Mouse (Mus musculus): Measurements from ENCODE around the gene Fgd6. TPM values are rescaled to one million over a fixed set of nuclear protein-coding genes. Genes with fewer than 3 reads are reported as not detected.

Gene Fgd6
- polyA plus RNA-seq, 1 experiment from 2014 or later: 6.4 TPM

- ATAC-seq (ENCODE audit: insufficient read depth, low FRiP score, low TSS enrichment) (no peak), DNase-seq (ENCODE audit: low spot score) (no peak)
- WGBS: 69% methylated on average over 10 of the region's 10 CpGs
- Histone ChIP-seq H3K9me3 (ENCODE audit: control insufficient read depth, low read length) (no peaks in the 10 kb centered on the region), H3K4me2 (ENCODE audit: low read depth) (no peak overlapping the region), H3K27me3 (ENCODE audit: control insufficient read depth, insufficient read depth, low read length) (no peaks in the 10 kb centered on the region), H3K4me3 (ENCODE audit: low read depth, low read length) (no peak overlapping the region), H3K9ac (ENCODE audit: low read length) (no peak overlapping the region), H3K27ac (ENCODE audit: low read depth, low read length) (no peak overlapping the region; the same call in 1 of the 2 replicates), H3K4me1 (ENCODE audit: control insufficient read depth, insufficient read depth, low read length) (no peaks in the 10 kb centered on the region), H3K36me3 (ENCODE audit: control insufficient read depth, insufficient read depth, low read length) (no peaks in the 10 kb centered on the region)
Observed at GRCm38 (mm10) chr10:94072261-94072915, 36.6 kb downstream of the Fgd6 start.

DNA sequence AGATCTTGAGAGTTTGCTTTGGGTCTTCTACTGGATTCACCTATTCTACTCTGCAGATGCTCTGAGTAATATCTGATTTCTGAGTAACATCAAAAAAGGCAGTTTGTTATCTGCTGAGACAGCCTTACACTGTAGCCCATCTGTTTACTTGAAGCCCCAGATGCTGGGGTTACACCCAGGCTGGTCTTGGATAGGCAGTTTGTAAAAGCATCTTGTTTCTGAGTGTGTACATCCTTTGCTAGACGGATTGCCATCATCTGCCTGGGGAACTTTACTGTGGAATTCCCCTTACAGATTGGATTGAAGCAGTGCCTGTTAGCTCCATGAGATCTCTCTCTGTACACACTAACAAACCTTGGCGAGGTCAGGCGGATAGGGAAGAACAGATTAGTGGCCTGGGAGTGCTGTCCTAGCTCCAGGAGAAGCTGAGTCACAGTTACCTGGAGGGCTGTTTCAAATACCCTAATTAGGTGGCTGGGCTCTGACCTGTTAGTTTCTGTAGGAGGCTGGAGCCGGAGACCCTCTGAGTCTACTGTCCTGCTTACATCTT, 37.2 kb downstream of the Fgd6 start:
- Histone ChIP-seq H3K9me3 (ENCODE audit: control insufficient read depth, low read length) (no peaks in the 10 kb centered on the region), H3K4me2 (ENCODE audit: low read depth) (no peak overlapping the region), H3K27me3 (ENCODE audit: control insufficient read depth, insufficient read depth, low read length) (no peaks in the 10 kb centered on the region), H3K4me1 (ENCODE audit: control insufficient read depth, insufficient read depth, low read length) (no peaks in the 10 kb centered on the region), H3K9ac (ENCODE audit: low read length) (no peak overlapping the region), H3K4me3 (ENCODE audit: low read depth, low read length) (no peak overlapping the region), H3K27ac (ENCODE audit: low read depth, low read length) (no peak overlapping the region; the same call in 1 of the 2 replicates), H3K36me3 (ENCODE audit: control insufficient read depth, insufficient read depth, low read length) (no peaks in the 10 kb centered on the region)
- no peak for DNase-seq (ENCODE audit: low spot score)
- WGBS: 71% methylated on average over 4 of the region's 4 CpGs
- no peak for ATAC-seq (ENCODE audit: insufficient read depth, low FRiP score, low TSS enrichment)

- ATAC-seq (ENCODE audit: insufficient read depth, low FRiP score, low TSS enrichment) (no peak), DNase-seq (ENCODE audit: low spot score) (no peak)
- no peaks in the 10 kb centered on the region for H3K27me3 ChIP-seq (ENCODE audit: control insufficient read depth, insufficient read depth, low read length)
- no peaks in the 10 kb centered on the region for H3K4me1 ChIP-seq (ENCODE audit: control insufficient read depth, insufficient read depth, low read length)
- no peak overlapping the region for H3K4me3 ChIP-seq (ENCODE audit: low read depth, low read length)
- H3K9me3 ChIP-seq (ENCODE audit: control insufficient read depth, low read length): no peaks in the 10 kb centered on the region
- WGBS: 78% methylated on average over 14 of the region's 14 CpGs
- no peaks in the 10 kb centered on the region for H3K36me3 ChIP-seq (ENCODE audit: control insufficient read depth, insufficient read depth, low read length)
- no peak overlapping the region for H3K9ac ChIP-seq (ENCODE audit: low read length)
- no peak overlapping the region for H3K4me2 ChIP-seq (ENCODE audit: low read depth)
- H3K27ac ChIP-seq (ENCODE audit: low read depth, low read length): no peak overlapping the region
Observed at GRCm38 (mm10) chr10:94076966-94077825, 41.4 kb downstream of the Fgd6 start.

DNA sequence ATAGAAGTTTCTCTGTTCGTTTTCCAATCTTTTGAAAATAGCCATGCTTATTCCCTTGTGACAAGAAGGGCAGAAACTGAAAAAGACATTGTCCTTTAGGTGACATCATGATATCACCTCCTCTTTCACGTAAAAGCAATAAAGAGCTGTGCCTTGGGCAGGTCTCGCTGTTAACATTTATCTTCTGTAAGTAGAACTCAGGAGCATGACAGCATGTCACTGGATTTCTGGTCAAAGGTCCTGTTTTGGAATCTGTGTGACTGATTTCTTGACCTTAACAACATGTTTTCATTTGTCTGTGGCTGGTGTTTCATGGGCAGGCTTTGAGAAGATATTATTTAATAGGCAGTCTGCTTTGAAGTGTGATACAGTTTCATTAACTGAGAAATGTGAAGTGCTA, 44.9 kb downstream of the Fgd6 start:
- DNase-seq (ENCODE audit: low spot score) (no peak), ATAC-seq (ENCODE audit: insufficient read depth, low FRiP score, low TSS enrichment) (no peak)
- Histone ChIP-seq H3K4me2 (ENCODE audit: low read depth) (no peak overlapping the region), H3K36me3 (ENCODE audit: control insufficient read depth, insufficient read depth, low read length) (no peaks in the 10 kb centered on the region), H3K4me1 (ENCODE audit: control insufficient read depth, insufficient read depth, low read length) (no peaks in the 10 kb centered on the region), H3K27ac (ENCODE audit: low read depth, low read length) (no peak overlapping the region), H3K27me3 (ENCODE audit: control insufficient read depth, insufficient read depth, low read length) (no peaks in the 10 kb centered on the region), H3K9me3 (ENCODE audit: control insufficient read depth, low read length) (no peaks in the 10 kb centered on the region), H3K4me3 (ENCODE audit: low read depth, low read length) (no peak overlapping the region), H3K9ac (ENCODE audit: low read length) (no peak overlapping the region)
- WGBS: 64% methylated on average over 3 of the region's 3 CpGs

DNA sequence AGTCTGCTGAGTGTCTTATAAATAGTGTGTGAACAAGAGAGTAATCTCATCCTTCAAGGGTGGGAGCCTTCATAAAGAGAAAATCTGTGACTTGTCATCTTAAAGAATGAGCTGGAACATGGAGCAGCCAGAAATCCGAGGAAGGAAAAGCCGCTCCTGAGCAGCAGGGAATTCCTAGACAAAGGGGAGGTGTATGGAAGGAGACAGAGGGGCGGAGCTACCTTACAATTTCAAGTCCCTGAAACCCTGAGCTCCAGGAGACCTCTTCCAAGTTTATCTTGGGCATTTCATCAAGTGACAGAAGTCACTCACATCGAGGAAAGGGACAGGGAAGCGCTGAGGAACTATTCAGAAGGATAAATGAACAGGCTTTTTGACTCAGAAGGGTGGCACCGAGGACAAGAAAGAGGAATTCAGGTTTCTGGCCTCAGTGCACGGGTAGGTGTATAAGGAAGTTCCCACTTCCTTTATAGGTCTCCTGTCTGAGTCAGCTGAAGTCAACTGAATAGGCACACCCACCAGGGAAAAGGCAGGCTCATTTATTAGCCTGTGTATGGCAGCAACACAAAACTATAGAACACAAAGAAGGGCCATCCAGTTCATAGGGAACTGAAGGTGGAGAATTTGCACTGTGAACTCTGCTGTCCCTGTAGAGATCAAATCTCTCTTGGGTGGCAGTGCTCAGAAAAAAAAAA, 46.4 kb downstream of the Fgd6 start:
- no peaks in the 10 kb centered on the region for H3K27me3 ChIP-seq (ENCODE audit: control insufficient read depth, insufficient read depth, low read length)
- H3K4me3 ChIP-seq (ENCODE audit: low read depth, low read length): no peak overlapping the region
- ATAC-seq (ENCODE audit: insufficient read depth, low FRiP score, low TSS enrichment) (no peak), DNase-seq (ENCODE audit: low spot score) (no peak)
- H3K9ac ChIP-seq (ENCODE audit: low read length): no peak overlapping the region
- 49% methylated on average over 7 of the region's 7 CpGs for WGBS
- H3K4me1 ChIP-seq (ENCODE audit: control insufficient read depth, insufficient read depth, low read length): no peaks in the 10 kb centered on the region
- no peaks in the 10 kb centered on the region for H3K36me3 ChIP-seq (ENCODE audit: control insufficient read depth, insufficient read depth, low read length)
- no peak overlapping the region for H3K27ac ChIP-seq (ENCODE audit: low read depth, low read length)
- no peak overlapping the region for H3K4me2 ChIP-seq (ENCODE audit: low read depth)
- H3K9me3 ChIP-seq (ENCODE audit: control insufficient read depth, low read length): no peaks in the 10 kb centered on the region

- no peak overlapping the region for H3K4me2 ChIP-seq (ENCODE audit: low read depth)
- no peaks in the 10 kb centered on the region for H3K4me1 ChIP-seq (ENCODE audit: control insufficient read depth, insufficient read depth, low read length)
- no peak for DNase-seq (ENCODE audit: low spot score)
- H3K9ac ChIP-seq (ENCODE audit: low read length): no peak overlapping the region
- no peaks in the 10 kb centered on the region for H3K9me3 ChIP-seq (ENCODE audit: control insufficient read depth, low read length)
- WGBS: 90% methylated on average over 8 of the region's 8 CpGs
- no peak for ATAC-seq (ENCODE audit: insufficient read depth, low FRiP score, low TSS enrichment)
- no peak overlapping the region for H3K27ac ChIP-seq (ENCODE audit: low read depth, low read length)
- no peaks in the 10 kb centered on the region for H3K36me3 ChIP-seq (ENCODE audit: control insufficient read depth, insufficient read depth, low read length)
- no peaks in the 10 kb centered on the region for H3K27me3 ChIP-seq (ENCODE audit: control insufficient read depth, insufficient read depth, low read length)
- no peak overlapping the region for H3K4me3 ChIP-seq (ENCODE audit: low read depth, low read length)
Observed at GRCm38 (mm10) chr10:94086315-94086714, 50.5 kb downstream of the Fgd6 start.

DNA sequence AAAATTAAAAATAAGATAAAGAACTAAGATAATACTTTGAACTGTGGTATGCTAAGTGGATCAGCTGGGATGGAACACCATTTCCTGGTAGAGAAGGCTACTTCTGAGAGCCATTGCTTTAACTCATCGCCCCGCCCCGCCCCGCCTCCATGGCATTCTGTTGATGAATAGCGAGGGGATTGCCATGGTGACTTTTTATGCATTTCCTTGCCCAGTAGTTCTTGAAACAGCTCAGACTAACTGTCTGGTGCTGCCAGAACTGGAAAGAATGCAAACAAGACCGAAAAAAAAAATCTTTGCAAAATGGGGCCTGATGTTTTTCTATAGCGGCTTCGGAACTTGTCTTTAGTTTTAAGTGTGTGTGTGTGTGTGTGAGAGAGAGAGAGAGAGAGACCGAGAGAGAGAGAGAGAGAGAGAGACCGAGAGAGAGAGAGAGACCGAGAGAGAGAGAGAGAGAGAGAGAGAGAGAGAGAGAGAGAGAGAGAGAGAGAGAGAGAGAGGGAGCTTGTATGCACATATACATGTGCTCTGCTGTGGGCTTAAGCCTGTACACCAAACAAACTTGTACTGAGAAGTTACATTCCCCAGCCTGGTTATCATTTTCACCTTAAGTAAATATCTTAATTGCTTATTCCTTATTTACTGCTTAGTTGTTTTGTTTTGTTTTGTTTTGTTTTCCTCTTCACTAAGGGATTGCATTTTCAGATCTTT, 51.7 kb downstream of the Fgd6 start:
- Histone ChIP-seq H3K9me3 (ENCODE audit: control insufficient read depth, low read length) (no peaks in the 10 kb centered on the region), H3K27me3 (ENCODE audit: control insufficient read depth, insufficient read depth, low read length) (no peaks in the 10 kb centered on the region), H3K4me3 (ENCODE audit: low read depth, low read length) (no peak overlapping the region), H3K36me3 (ENCODE audit: control insufficient read depth, insufficient read depth, low read length) (no peaks in the 10 kb centered on the region), H3K27ac (ENCODE audit: low read depth, low read length) (no peak overlapping the region), H3K4me2 (ENCODE audit: low read depth) (peak overlapping the region; percentile 12; the same call in 1 of the 2 replicates), H3K9ac (ENCODE audit: low read length) (no peak overlapping the region), H3K4me1 (ENCODE audit: control insufficient read depth, insufficient read depth, low read length) (no peaks in the 10 kb centered on the region)
- ATAC-seq (ENCODE audit: insufficient read depth, low FRiP score, low TSS enrichment) (no peak), DNase-seq (ENCODE audit: low spot score) (peak; percentile 52)
- 57% methylated on average over 8 of the region's 11 CpGs for WGBS

- Histone ChIP-seq H3K27ac (ENCODE audit: low read depth, low read length) (no peak overlapping the region), H3K4me2 (ENCODE audit: low read depth) (no peak overlapping the region), H3K4me3 (ENCODE audit: low read depth, low read length) (no peak overlapping the region), H3K9me3 (ENCODE audit: control insufficient read depth, low read length) (no peaks in the 10 kb centered on the region), H3K9ac (ENCODE audit: low read length) (no peak overlapping the region), H3K4me1 (ENCODE audit: control insufficient read depth, insufficient read depth, low read length) (no peaks in the 10 kb centered on the region), H3K36me3 (ENCODE audit: control insufficient read depth, insufficient read depth, low read length) (no peaks in the 10 kb centered on the region), H3K27me3 (ENCODE audit: control insufficient read depth, insufficient read depth, low read length) (no peaks in the 10 kb centered on the region)
- WGBS: 98% methylated on average over 3 of the region's 3 CpGs
- ATAC-seq (ENCODE audit: insufficient read depth, low FRiP score, low TSS enrichment): no peak
- no peak for DNase-seq (ENCODE audit: low spot score)
Observed at GRCm38 (mm10) chr10:94090032-94090431, 54.2 kb downstream of the Fgd6 start.
